Mouse (Mus musculus) G1E (cell line): ENCODE measurements around the gene Dll4. TPM values are rescaled to one million over a fixed set of nuclear protein-coding genes. Genes with fewer than 3 reads are reported as not detected.
A peak's percentile ranks its signal among the peaks of the same experiment; 100 is the strongest.

Experiments
- ATAC-seq: 2 replicates; pipeline ENCODE4 v1.8.0; 2016; ENCODE audit warnings: mild to moderate bottlenecking; ENCODE audit not compliant: insufficient number of reproducible peaks, poor library complexity, low FRiP score, severe bottlenecking; ENCODE audit errors: extremely low read depth
- DNase-seq: peaks from one replicate; pipeline ENCODE4 v3.0.0; 2012; ENCODE audit warnings: low spot score
- H3K27me3 ChIP-seq: 2 replicates; pipeline ENCODE4 v1.6.1; 2012; ENCODE audit warnings: mild to moderate bottlenecking, low read length, inconsistent platforms; ENCODE audit not compliant: insufficient read depth
- H3K36me3 ChIP-seq: replicated peaks from 2 replicates; pipeline ENCODE3; 2012; ENCODE audit warnings: mild to moderate bottlenecking, inconsistent platforms
- H3K4me1 ChIP-seq: 2 replicates; pipeline ENCODE4 v1.6.1; 2012; ENCODE audit warnings: low read depth, low read length, inconsistent platforms, mixed read lengths; ENCODE audit not compliant: insufficient read depth
- H3K4me3 ChIP-seq: 2 replicates; pipeline ENCODE4 v1.5.1; 2012; ENCODE audit warnings: low read depth, mild to moderate bottlenecking, inconsistent platforms, low read length, moderate library complexity, mixed read lengths
- H3K9me3 ChIP-seq: replicated peaks from 2 replicates; pipeline ENCODE4 v1.6.1; 2012; ENCODE audit warnings: inconsistent platforms
- CTCF ChIP-seq: IDR thresholded peaks from 2 replicates; pipeline ENCODE4 v1.5.1; 2012; ENCODE audit warnings: low read depth, low read length, inconsistent platforms, mixed read lengths
- GATA1 ChIP-seq: IDR thresholded peaks from 2 replicates; pipeline ENCODE4 v1.6.1; 2012; ENCODE audit warnings: borderline replicate concordance, low read length, inconsistent platforms, mixed read lengths
- GATA2 ChIP-seq: IDR thresholded peaks from 2 replicates; pipeline ENCODE4 v1.6.1; 2012; ENCODE audit warnings: low read depth, low read length, inconsistent platforms, borderline replicate concordance
- POLR2AphosphoS5 ChIP-seq: IDR thresholded peaks from 2 replicates; pipeline ENCODE4 v1.6.1; 2012; ENCODE audit warnings: low read depth, low read length, inconsistent platforms; ENCODE audit not compliant: insufficient replicate concordance
- TAL1 ChIP-seq: conservative IDR thresholded peaks from 2 replicates; pipeline ENCODE4 v1.6.1; 2012; ENCODE audit warnings: low read depth, low read length, inconsistent platforms, mixed read lengths
- polyA plus RNA-seq: library from polyadenylated mRNA; stranded (reverse); fragments of >175 nt; gene quantifications from 2 replicates; pipeline ENCODE4 v1.2.3, GENCODE M21; 2012
- total RNA-seq, 2 experiments: library from RNA; stranded (forward) in 1 of 2; stranded (reverse) in 1 of 2; fragments of 200-1000 nt in 1 of 2; fragments of >200 nt in 1 of 2; fragmentation: Nextera tagmentation in 1 of 2; gene quantifications; 2 replicates each; pipeline ENCODE4 v1.2.3; 2014 to 2017

Gene Dll4
- total and polyA plus RNA-seq, 3 experiments = 0.09 to 0.33 (median 0.23) TPM

DNA sequence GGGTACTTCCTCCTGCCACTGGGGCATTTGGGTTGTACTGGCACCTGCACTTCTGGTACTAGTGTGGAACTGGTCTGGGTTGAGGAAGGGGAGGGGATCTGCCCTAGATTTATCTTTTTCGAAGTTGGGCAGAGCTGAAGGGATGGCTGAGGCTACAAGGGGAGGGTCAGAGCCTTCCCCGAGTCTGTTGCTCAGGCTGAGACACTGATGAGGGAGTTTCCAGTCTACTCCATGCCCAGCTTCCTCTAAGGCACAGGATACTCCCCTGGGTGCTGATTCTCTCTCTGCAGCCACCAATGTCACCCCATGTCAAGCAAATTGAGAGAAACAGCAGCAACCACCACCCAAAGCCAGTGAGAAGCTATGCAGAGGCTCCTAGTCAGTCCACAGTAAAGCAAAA lies 10.4 kb downstream of the Dll4 start:
- DNase-seq (no peak), ATAC-seq (no peak)
- Histone ChIP-seq H3K4me3 (no peak overlapping the region), H3K4me1 (peaks cover 27% of the 10 kb centered on the region), H3K9me3 (peaks cover 3% of the 10 kb centered on the region), H3K36me3 (no peaks in the 10 kb centered on the region), H3K27me3 (peaks cover 37% of the 10 kb centered on the region)
- TF ChIP-seq TAL1 (no peak), POLR2AphosphoS5 (no peak), GATA2 (no peak)

DNA sequence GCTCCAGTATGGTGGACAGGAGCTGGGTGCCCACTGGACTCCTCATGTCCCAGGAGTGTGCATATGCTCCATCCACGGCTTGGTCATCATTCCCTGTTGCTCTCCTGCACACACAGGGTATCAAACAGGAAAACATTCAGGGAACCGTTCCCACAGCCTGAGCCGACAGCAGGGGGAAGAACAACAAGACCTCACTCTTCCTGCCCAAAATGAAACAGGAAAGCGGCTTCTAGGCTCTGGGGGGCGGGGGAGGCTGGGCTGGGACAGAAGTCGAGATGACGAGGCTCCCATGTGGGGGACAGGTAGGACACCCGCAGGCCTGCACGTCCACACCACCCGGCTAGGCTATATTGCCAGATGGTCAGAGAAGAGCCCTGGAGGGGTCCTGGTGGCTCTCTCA lies 10.9 kb downstream of the Dll4 start:
- Histone ChIP-seq H3K36me3 (no peaks in the 10 kb centered on the region), H3K4me3 (no peak overlapping the region), H3K27me3 (peaks cover 32% of the 10 kb centered on the region), H3K4me1 (peaks cover 27% of the 10 kb centered on the region), H3K9me3 (peaks cover 3% of the 10 kb centered on the region)
- DNase-seq = no peak
- no peak for TF ChIP-seq GATA1
- no peak for TF ChIP-seq TAL1
- no peak for TF ChIP-seq GATA2
- no peak for TF ChIP-seq CTCF
- TF ChIP-seq POLR2AphosphoS5 = no peak
- no peak for ATAC-seq

- peaks cover 25% of the 10 kb centered on the region for H3K27me3 ChIP-seq
- H3K4me3 ChIP-seq = peak overlapping the region; percentile 71
- no peaks in the 10 kb centered on the region for H3K36me3 ChIP-seq
- ATAC-seq = peak; percentile 60
- peaks cover 27% of the 10 kb centered on the region for H3K4me1 ChIP-seq
- peak; percentile 93 for DNase-seq
- H3K9me3 ChIP-seq = peaks cover 6% of the 10 kb centered on the region
- no peak for TF ChIP-seq TAL1
- TF ChIP-seq POLR2AphosphoS5 = no peak
- peak; percentile 78; the same call in 1 of the 2 replicates for TF ChIP-seq CTCF
These were observed 12.1 kb downstream of the Dll4 start for GRCm38 (mm10) chr2:119337425-119338265.

DNA sequence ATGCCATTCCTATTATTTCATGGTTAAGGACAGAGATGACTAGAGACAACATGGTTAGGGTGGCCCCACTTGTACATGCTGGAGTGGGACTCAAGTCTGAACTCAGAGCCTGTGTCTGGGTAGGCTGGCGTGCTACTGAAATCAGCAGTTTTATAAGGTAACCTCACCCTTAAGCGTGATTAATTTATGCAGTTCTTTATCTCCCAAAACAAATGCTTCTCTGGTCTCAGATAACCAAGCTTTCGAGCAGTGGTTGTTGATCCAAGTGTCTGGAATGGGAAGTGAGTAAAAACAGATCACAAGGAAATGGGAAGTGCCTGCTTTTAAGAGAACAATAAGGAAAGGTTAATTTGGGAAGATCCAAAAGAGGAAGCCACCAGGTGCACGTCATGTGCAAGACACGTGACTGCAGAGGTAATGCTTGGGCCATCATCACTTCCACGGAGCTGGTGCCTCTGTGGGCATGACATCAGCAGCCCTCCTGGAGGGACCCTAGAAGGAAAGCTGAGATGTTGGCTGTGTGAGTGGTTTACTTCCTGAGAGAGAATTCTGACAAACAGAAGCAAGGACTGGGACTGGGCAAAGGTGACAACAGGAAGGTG lies 19.1 kb downstream of the Dll4 start:
- no peak for ATAC-seq
- Histone ChIP-seq H3K36me3 (no peaks in the 10 kb centered on the region), H3K4me3 (no peak overlapping the region), H3K9me3 (peaks cover 6% of the 10 kb centered on the region), H3K27me3 (peaks cover 25% of the 10 kb centered on the region), H3K4me1 (peaks cover 12% of the 10 kb centered on the region)
- TF ChIP-seq GATA1 = no peak
- DNase-seq = no peak

DNA sequence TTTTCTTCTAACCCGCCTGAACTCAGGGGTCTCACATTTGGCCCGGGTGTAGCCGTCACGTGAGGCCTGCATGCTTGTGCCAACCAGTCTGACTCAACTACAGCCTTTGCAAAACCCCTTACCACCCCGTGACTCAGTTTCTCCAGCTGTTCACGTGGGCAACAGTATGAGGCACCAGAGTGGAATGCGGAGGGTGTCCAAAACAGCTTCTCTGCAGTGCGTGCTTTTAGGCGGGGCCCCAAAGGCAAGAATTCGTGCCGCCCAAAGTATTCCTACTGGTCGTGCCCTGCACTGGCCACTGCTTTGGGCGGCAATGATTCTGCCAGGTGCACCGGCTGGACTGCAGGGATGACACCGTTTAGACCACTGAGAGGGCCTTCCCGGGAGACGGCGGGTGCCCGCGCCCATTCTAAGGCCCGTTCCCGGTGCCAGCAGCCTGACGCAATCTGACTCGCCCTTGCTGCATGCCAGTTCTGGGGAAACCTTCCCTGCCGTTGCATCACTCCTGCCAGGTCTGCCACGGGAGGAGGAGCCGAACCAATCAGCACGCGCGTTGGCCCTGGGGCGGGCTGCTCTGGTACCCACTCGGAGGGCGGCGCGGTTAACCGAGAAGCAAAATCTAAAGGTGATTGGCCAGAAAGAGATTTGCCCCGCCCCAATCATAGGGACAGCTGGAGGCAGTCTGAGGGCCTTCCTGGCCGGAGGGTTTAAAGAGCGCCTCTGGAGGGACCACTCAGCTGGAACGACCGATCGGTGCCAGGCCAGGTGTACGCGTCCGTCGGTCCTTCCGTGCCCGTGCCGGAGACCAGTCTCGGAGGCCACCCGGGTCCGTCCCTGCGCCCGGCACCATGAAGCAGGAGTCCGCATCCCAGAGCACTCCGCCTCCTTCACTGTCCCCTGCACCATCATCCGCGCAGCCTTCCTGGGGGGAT lies 25.2 kb downstream of the Dll4 start, which contains the start of gene Chac1:
Gene Chac1 (plus strand): TSS at position 675 of the 932 bp plus-strand sequence.
- Histone ChIP-seq H3K9me3 (no peaks in the 10 kb centered on the region; the same call in 1 of the 2 replicates), H3K4me3 (no peak within 1 kb of the TSS), H3K36me3 (no peaks in the 10 kb centered on the region), H3K27me3 (peaks cover 59% of the 10 kb centered on the region), H3K4me1 (no peaks in the 10 kb centered on the region; the same call in none of the 2 replicates)
- TF ChIP-seq GATA2 (no peak), GATA1 (no peak), CTCF (no peak), TAL1 (no peak), POLR2AphosphoS5 (no peak)
- DNase-seq (no peak), ATAC-seq (no peak)

DNA sequence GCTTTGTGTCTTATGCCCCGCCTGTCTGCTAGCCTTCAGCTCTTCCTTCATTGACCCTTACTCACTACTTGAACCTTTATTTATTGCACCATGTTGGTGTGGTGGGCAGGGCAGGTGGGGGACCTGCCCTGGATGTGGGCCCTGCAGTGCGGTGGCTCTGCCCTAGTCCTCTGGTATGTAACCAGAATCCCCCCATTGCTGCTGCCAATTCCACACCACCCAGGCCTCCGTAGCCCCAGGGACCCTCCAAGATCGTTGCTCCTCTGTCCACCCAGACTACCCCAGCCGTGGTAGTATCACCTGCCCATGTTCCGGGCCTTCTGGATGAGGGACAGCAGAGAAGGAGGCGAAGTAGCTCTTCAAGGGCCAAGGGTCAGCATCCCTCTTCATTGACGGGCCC lies 28.1 kb downstream of the Dll4 start:
- no peaks in the 10 kb centered on the region; the same call in 1 of the 2 replicates for H3K9me3 ChIP-seq
- TF ChIP-seq CTCF = no peak
- peaks cover 48% of the 10 kb centered on the region for H3K27me3 ChIP-seq
- no peaks in the 10 kb centered on the region for H3K36me3 ChIP-seq
- H3K4me1 ChIP-seq = peaks cover 8% of the 10 kb centered on the region
- no peak overlapping the region for H3K4me3 ChIP-seq
- ATAC-seq = no peak
- DNase-seq = no peak
